Mouse (Mus musculus) R1 (cell line): Measurements from ENCODE around the gene H2al2a.
A peak's percentile ranks its signal among the peaks of the same experiment; 100 is the strongest.

Source experiments
- DNase-seq: peaks from one replicate; pipeline ENCODE4 v3.0.0-alpha.2; 2018; ENCODE audit warnings: low read depth, low spot score

H2al2a gene

DNA sequence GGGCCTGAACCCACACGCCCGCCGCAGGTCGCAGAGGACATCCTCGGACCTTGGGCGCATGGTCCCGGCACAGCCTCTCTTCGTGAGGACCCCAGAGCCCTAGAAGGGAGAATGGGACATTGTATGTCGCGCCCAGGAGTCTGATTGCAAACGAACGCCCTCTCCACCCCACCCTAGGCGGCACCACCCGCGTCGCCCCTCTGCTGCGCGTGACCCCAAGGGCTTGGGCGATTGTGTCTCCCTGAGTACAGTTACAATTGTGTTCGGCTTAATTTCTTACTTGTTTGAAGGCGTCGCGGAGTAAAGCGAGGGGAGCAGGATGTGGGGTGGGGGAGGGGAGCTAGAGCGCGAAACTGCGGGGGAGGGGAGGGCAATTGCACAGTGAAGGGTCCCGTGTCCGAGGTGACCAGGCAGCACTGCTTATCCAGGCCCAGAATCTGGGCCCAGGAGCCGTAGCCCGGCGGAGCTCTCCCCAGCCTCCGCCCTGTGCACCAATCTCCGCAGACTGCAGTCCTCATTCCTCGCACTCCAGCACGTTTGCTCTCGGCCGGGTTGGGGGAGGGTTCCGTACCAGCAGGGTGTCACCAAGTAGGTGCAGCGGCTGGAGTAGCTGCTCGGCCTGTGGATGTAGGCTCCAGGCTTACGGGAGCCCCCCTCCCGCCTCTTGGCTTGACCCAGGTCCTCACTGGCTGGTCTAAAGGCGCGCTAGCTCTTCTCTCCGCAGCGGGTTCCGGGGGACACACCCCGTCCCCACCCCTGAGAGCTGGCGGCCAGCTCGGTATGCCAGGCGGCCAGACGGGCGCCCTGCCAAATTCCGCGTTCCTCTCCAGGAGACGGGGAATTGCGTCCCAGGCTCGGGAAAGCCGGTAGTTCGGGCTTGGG is 31.6 kb upstream of the H2al2a start:
- DNase-seq, result peak; percentile 92

- DNase-seq, result peak; percentile 99
Observed at GRCm38 (mm10) chr2:18027448-18028139, 30.8 kb upstream of the H2al2a start.

DNA sequence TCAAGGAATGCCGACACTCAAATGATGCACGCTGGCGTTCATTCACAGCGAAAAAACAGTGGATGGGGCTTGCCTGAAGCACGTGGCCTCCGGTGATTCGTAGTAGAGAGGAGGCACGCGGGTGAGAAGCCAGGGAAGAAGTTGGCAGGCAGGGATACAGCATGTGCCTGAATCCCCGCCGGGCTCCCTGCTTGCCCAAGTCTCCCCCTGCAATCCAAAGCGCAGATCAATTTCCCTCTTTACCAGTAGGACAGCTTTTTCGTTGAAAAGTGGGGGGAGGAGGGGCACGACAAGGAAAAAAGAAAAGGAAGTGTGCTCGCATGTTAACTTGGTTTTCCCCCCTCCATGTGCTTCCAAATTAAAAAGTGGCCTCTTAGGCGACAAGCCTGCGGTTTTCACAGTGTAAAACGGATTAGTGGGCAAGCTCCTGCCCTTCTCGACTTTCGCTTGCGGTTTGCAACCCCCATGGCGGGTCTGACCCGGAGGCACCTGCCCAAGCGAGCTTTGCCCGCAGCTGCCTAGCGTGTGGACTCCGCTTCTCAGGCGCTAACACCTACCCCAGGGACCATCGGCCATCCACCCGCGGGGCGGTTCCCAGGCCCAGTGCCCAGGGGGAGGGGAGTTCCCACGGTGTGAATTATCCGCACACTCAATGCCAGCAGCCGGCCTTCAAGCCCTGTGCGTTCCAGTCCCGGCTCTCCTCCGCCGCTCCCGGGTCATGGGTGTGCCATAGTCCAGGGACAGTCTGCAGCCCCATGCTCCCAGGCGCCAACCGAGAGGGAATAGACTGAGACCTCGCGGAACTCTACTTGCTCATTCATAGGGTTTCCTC is 29.6 kb upstream of the H2al2a start:
- peak; percentile 89 for DNase-seq

- DNase-seq, result no peak
Observed at GRCm38 (mm10) chr2:18025781-18026115, 29.0 kb upstream of the H2al2a start.

GRCm38 (mm10) chr2:18025116-18025515 is 28.4 kb upstream of the H2al2a start:
- DNase-seq, result peak; percentile 80

GRCm38 (mm10) chr2:18022886-18023285 is 26.1 kb upstream of the H2al2a start:
- DNase-seq, result no peak

GRCm38 (mm10) chr2:18019122-18019521 is 22.4 kb upstream of the H2al2a start:
- DNase-seq, result peak; percentile 50

DNA sequence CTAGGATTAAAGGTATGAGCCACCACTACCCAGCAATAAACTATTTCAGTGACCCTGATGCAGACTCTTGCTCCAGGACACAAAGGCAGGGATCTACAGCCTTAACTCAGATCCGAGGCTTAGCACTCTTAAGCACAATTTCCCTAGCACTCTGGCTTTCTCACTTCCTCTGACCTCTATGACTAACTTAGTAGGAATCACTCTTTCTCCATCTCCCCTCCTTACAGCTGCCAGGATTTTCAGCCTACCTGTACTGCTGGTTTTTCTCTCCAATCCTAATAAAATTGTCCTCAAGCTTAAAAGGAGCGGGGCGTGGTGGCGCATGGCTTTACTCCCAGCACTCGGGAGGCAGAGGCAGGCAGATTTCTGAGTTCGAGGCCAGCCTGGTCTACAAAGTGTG is 20.6 kb upstream of the H2al2a start:
- DNase-seq, result peak; percentile 54

DNA sequence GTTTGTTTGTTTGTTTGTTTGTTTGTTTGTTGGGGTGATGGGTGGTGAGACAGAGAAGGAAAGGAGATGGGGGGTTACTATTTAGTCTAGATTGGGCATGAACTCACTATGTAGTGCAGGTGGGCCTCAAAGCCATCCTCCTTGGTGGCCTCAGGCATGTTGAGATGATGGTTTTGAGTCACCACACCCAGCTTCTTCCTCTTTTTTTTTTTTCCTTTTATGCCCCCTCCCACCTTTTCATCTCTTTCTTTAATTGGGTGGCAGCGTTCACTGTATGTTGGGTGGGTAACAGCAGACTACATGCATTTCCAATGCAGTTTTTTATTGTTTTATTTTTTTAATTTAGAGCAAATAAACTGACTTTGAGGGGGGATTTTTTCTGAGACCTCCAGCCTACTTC is 19.9 kb upstream of the H2al2a start:
- no peak for DNase-seq

DNA sequence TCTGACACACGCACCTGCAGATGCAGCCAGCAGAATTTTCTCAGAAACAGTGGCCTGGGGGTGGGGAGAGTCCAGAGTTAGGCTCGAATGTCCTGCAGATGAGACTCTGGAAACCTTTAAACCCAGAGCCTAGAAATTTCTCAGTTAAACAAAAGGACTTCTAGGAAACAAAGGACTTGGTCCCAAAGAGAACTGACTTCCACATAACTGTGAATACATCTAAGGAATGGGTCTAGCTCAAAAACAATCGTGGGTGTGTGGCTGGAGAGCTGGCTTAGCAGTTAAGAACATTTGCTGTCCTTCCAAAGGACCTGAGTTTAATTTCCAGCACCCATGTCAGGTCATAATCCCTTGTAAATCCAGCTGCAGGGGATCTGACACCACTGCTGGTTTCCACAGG is 18.8 kb upstream of the H2al2a start:
- peak; percentile 69 for DNase-seq

DNA sequence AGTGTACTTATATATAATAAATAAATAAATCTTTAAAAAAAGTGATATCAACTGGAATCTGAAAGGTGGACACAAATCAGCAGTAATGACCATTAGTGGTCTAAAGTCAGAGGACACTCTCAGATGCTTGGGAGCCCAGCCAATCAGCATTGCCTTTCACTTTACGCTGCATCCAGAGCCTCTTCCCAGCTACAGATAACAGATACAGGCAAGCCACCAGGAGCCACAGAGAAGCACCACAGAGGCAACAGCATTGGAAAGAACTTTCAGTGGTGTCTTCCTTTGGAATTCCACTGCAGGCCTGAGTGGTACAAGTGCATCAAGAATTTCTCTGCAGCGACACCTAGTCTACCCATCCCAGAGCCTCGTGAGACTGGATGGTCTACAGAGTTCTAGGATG is 16.1 kb upstream of the H2al2a start:
- no peak for DNase-seq

GRCm38 (mm10) chr2:18011226-18011625 is 14.5 kb upstream of the H2al2a start:
- DNase-seq, result no peak

DNA sequence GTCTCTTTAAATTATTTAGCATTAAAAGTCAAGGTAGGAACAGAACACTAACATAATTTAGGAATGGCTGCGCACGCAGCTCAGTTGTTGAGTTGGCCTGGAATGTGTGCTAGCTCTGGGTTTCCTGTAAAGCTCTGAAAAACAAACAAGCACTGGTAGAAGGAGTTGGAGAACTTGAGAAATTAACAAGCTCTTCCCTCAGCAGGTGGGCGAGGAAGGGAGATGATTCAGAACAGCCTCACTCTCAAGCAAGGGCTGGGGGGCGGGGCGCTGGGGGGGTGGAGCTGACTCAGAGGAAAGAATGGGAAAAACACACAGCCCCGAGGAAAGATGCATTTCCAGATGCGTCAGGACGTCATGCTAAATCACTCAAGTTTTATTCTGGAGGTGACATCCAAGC is 8.4 kb upstream of the H2al2a start:
- peak; percentile 94 for DNase-seq

GRCm38 (mm10) chr2:18004286-18004685 is 7.5 kb upstream of the H2al2a start:
- no peak for DNase-seq

GRCm38 (mm10) chr2:18002306-18002705 is 5.5 kb upstream of the H2al2a start:
- DNase-seq, result peak; percentile 64

- no peak for DNase-seq
Observed at GRCm38 (mm10) chr2:17989562-17989961, 7.2 kb downstream of the H2al2a start.

DNA sequence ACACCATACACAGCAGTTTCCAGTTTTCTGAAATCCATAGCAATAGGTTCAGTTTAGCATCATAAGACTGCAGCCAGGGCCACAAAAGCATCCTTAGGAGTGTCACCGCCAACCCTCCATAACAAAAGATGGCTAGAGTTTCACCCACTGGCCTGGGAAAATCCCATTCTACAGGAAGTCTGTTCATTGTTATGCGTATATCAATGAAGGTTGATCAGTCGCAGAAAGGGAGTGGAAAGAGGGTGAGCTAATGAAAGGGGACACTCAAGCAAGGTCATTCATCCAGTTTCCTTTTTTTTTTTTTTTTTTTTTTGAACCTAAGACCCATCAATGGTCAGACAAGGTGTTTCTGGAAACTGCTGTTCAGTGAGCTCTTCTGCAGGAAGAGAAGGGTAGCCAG is 7.6 kb downstream of the H2al2a start:
- DNase-seq, result peak; percentile 100

DNA sequence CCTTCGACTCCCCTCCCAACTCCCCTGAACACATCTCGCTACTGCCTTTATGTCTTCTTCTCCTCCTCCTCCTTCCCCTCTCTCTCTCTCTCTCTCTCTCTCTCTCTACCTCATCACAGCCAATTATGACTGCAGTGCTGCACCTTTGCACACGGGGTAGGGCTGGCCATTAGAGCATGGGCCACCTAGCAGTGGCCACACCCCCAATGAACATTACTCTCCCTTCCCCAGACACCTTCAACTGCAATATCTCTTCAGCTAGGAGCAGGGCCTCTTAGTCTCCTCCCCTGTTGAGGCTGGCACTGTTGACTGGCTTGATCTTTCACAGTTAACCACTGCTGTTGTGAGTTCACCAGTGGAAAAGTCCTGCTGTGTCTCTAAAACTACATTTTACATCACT is 10.1 kb downstream of the H2al2a start:
- DNase-seq, result no peak

DNA sequence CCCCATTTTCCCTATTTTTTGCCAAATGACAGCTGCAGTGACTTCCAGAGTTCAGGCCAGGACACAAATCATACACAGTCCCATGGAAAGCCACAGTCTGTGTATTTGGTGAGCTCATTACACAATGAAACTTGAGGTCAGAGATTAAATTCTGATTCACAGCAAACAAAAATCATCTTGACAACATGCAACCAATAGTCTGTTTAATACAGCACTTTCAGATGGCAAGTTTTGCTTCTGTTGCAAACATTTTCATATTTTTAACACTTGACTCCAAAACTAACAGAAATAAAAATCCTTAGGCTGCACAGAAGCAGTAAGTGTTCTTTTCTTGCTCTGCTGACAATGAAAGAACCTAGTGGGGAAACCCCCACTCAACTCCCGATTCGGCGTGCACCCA is 12.0 kb downstream of the H2al2a start:
- DNase-seq, result no peak

GRCm38 (mm10) chr2:17982747-17983146 is 14.0 kb downstream of the H2al2a start:
- peak; percentile 100 for DNase-seq

- peak; percentile 84 for DNase-seq
Observed at GRCm38 (mm10) chr2:17978706-17979105, 18.1 kb downstream of the H2al2a start.

- DNase-seq, result peak; percentile 97
Observed at GRCm38 (mm10) chr2:17978251-17978650, 18.5 kb downstream of the H2al2a start.
